Mouse (Mus musculus) bone marrow, adult 2 months (tissue): ENCODE measurements around the gene Anxa7. TPM values are rescaled to one million over a fixed set of nuclear protein-coding genes. Genes with fewer than 3 reads are reported as not detected.

Experiments
- H3K27ac ChIP-seq: fragments of 200-500 bp; 2 replicates; pipeline ENCODE4 v1.5.1; 2012; ENCODE audit warnings: low read depth, mild to moderate bottlenecking, control low read depth, inconsistent platforms, low read length; ENCODE audit not compliant: control insufficient read depth, poor library complexity, insufficient read depth
- H3K4me1 ChIP-seq: fragments of 200-500 bp; 2 replicates; pipeline ENCODE4 v1.6.1; 2011; ENCODE audit warnings: low read length; ENCODE audit not compliant: control insufficient read depth, insufficient read depth
- H3K4me3 ChIP-seq: fragments of 200-500 bp; replicated peaks from 2 replicates; pipeline ENCODE3; 2011; ENCODE audit warnings: mild to moderate bottlenecking, low read depth, low read length, control low read depth; ENCODE audit not compliant: control insufficient read depth
- CTCF ChIP-seq: fragments of 200-500 bp; IDR thresholded peaks from 2 replicates; pipeline ENCODE4 v1.5.1; 2011; ENCODE audit warnings: low read length, control low read depth; ENCODE audit not compliant: control insufficient read depth, insufficient read depth
- POLR2A ChIP-seq: fragments of 200-500 bp; IDR thresholded peaks from 2 replicates; pipeline ENCODE4 v1.6.1; 2011; ENCODE audit warnings: low read depth, mild to moderate bottlenecking, control low read depth, low read length, borderline replicate concordance; ENCODE audit not compliant: control insufficient read depth
- WGBS: fragments of 180-500 bp; shearing (Covaris S2); methylation state at CpG from one replicate; pipeline ENCODE4 v1.1.7; 2018; 5-methylcytosine and 5-hydroxymethylcytosine counted together
- polyA plus RNA-seq: library from polyadenylated mRNA; stranded (reverse); fragments of >200 nt; gene quantifications from 2 replicates; pipeline ENCODE4 v1.2.4, GENCODE M21; 2011; ENCODE audit warnings: low replicate concordance; ENCODE audit not compliant: missing spikeins, insufficient read depth, insufficient read length

Gene Anxa7
- polyA plus RNA-seq: 28.3 and 34.6 TPM in 2 replicates

DNA sequence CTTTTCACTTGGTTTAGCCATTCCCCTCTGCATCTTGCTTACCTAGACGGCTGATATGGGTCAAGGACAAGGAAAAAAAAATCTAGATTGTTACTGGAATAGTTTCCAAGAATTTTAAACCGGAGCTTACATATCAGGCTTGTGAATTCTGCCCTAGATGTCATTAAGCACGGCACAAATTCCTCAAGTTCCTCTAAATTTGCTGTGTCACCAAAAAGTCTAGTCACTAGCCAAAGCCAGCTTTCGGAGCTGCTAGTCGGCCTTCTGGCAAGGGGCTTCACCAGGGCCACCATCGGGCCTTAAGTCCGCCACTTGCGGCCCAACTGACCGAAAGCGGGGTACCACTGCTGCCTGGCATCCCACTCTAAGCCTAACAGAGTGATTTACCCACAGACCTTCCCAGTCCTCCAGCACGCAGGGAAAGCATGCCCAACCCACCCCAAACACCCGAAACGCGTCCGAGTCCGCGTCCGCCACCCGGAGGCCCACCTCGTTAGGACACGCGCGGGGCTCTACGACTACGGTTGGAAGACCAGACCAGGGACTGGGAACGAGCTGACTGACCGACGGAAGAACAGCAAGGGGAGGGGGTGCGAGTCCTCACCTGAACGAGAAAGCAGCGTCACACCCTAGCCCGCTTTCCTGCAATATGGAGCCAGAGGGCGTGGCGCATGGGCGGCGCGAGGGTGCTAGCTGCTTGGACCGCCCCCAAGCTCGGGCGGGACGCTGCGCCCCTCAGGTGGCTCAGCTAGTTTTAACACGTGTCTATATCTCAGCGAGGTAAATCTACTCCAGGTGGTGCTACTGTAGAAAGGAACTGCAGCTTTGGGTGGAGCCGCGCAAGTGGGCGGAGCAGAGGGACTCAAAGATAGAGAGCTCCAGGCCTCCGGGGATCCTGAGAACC is at the start of gene Anxa7:
Gene Anxa7, minus strand, starts transcription at position 843 of the 904 bp plus-strand sequence.
- WGBS: under 1% methylated on average over 48 of the region's 48 CpGs
- Histone ChIP-seq H3K4me1 (no peaks in the 10 kb centered on the region; the same call in 1 of the 2 replicates), H3K4me3 (peak within 1 kb of the TSS; percentile 98), H3K27ac (peak within 1 kb of the TSS; percentile 84)
- TF ChIP-seq CTCF: peak; percentile 1; the same call in 1 of the 2 replicates
- peak; percentile 73 for TF ChIP-seq POLR2A

DNA sequence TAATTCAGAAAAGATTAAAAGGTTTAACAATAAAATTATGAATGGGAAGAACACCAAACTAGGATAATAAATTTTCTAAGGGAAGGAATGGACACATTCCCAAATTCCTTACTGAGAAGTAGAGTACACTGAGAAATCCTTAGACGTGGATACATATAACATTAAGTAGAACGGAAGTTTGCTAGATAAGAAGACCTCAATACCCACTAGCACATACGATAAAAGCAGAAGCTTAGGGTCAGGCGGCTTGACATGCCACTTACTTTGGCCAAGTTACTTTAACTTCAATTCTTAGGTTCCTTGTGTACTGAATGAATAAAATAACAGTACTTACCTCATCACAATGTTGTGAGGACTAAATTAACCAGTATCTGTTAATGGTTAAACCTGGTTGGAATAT is 49.7 kb upstream of the Anxa7 start:
- TF ChIP-seq POLR2A: no peak
- no peak for TF ChIP-seq CTCF
- no peak overlapping the region for H3K4me3 ChIP-seq
- no peaks in the 10 kb centered on the region for H3K4me1 ChIP-seq
- WGBS: 66% methylated on average over 4 of the region's 4 CpGs
- no peak overlapping the region for H3K27ac ChIP-seq

DNA sequence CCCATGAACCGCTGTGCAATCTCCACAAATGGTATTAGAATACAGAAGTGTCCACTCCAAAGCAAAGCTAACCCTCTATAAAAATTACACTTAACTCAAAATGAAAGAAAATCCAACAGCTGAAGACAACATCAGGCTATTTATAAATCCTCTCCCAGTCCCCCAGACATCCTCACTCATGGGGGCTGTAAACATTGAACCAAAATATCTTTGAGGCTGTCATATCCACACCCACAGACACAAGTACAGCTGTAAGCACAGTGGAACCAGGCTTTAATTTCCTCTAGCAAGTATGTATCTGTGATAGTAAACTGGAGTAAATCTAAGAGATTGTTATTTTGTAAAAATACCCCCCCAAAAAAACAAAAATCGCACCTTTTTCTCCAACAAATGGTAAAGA is 40.2 kb upstream of the Anxa7 start:
- WGBS: 97% methylated on average over 2 of the region's 2 CpGs
- H3K4me1 ChIP-seq: no peaks in the 10 kb centered on the region
- TF ChIP-seq CTCF (no peak), POLR2A (no peak)
- H3K27ac ChIP-seq: no peak overlapping the region
- H3K4me3 ChIP-seq: no peak overlapping the region

DNA sequence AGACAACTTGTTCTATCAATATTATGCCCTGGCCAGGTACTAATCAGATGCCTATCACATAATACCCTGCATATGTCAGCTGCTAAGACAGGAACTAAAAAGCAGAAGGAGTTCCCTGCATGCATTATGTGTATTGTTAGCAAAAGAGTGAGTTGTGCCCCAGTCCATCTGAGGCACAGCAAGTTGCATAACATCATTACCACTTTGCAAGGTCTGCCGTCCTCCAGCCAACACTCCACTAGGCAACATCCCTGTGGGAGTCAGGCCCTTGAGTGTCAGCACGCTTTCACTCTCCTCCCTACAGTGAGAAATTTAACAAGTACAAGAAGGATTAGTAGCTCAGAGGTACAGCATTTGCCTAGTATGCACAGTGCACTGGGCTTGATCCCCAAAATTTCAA is 28.5 kb upstream of the Anxa7 start:
- WGBS: 56% methylated on average over 2 of the region's 2 CpGs
- H3K27ac ChIP-seq: peak overlapping the region; percentile 44; the same call in 1 of the 2 replicates
- TF ChIP-seq POLR2A (no peak), CTCF (no peak)
- no peak overlapping the region for H3K4me3 ChIP-seq
- H3K4me1 ChIP-seq: peaks cover 2% of the 10 kb centered on the region; the same call in 1 of the 2 replicates

DNA sequence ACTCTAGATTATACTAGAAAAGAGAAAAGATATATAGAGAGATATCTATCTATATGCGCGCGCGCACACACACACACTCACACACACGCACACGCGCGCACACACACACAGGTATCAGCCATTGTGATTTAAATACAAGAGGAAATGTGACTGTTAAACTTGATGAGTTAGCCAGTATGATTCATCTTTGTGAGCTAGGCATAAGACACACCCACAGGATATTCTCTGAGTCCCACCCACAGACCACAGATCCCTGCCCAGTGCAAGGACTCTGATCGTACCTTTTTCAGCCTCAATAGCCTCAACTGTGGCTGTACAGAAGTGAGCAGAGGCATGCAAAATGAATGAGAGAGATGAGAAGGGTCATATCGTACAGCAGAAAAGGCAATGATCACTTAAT is 23.0 kb upstream of the Anxa7 start:
- no peak overlapping the region for H3K4me3 ChIP-seq
- TF ChIP-seq POLR2A: no peak
- no peak for TF ChIP-seq CTCF
- 83% methylated on average over 10 of the region's 10 CpGs for WGBS

DNA sequence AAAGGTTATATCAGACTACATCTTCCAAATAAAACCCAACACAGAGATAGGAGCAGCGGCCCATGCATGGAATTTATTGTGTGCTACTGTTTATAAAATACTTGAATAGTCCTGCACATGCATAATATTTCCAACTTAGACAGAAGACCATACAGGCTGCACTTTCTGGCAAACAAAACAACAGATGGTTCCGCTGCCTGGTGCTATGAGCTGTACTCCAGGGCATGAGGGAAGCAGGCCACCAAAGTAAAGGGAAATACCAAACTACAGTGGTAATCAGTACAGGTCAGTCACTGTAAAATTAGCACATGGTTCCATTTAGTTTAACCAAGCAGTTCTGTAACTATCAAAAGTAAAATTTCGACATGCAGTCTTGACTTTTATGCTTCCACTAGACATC is 20.0 kb upstream of the Anxa7 start:
- no peak overlapping the region for H3K27ac ChIP-seq
- H3K4me3 ChIP-seq: no peak overlapping the region
- H3K4me1 ChIP-seq: no peaks in the 10 kb centered on the region; the same call in 1 of the 2 replicates
- 93% methylated on average over 3 of the region's 3 CpGs for WGBS
- TF ChIP-seq POLR2A (no peak), CTCF (no peak)

More for the DNA sequence above, 23.0 kb upstream of the Anxa7 start:
- H3K27ac ChIP-seq: no peak overlapping the region
- no peaks in the 10 kb centered on the region; the same call in 1 of the 2 replicates for H3K4me1 ChIP-seq

DNA sequence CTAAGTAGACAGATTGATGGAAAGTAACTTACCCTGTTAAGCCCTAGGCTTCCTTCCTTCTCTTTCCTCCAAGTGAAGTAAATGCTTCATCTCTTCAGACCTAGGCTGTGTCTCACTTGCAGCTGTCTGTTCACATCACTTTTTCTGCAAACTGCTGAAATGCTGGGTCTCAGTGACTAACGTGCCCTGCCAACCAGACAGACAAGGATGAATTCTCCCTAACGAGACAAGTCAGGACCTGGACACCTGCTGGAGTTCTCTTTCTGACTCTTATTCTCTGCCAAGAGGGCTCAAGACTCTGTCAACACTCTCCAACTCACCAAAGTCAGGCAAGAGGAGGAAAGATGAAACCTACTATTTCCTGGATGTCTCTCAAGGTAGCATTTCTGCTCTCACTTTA is 16.7 kb upstream of the Anxa7 start, which contains the start of gene Mss51:
Gene Mss51, minus strand, starts transcription at position 299 of the 400 bp plus-strand sequence.
- Histone ChIP-seq H3K4me3 (no peak within 1 kb of the TSS), H3K4me1 (no peaks in the 10 kb centered on the region), H3K27ac (no peak within 1 kb of the TSS)
- 88% methylated on average over 2 of the region's 2 CpGs for WGBS
- TF ChIP-seq CTCF (no peak), POLR2A (no peak)

DNA sequence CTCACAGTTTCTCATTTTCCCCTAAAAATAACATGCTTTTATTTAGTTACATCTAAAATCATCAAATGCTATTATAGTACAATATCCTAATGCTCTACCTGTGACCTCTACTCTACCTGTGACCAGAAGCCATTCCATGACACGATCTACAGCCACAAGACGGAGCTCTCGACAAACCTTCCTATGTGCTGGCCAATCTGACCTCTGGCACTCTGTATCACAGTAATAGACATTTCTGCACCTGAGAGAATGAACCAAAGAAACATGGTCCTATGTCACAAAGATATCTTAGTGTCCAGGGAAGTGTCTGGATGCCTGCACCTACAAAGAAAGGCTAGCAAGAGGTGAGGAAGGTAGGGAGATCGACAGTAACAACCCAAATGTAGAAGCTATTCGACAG is 6.1 kb upstream of the Anxa7 start:
- TF ChIP-seq POLR2A (no peak), CTCF (no peak)
- 93% methylated on average over 5 of the region's 5 CpGs for WGBS

More for the DNA sequence above, 6.1 kb upstream of the Anxa7 start:
- Histone ChIP-seq H3K27ac (no peak overlapping the region), H3K4me3 (no peak overlapping the region), H3K4me1 (no peaks in the 10 kb centered on the region)
